Mouse (Mus musculus) T-cell, adult 2 months (primary cell): ENCODE measurements around the gene Usp38.
A peak's percentile ranks its signal among the peaks of the same experiment; 100 is the strongest.
"Not testable (repeated sequence)": the region's sequence is repeated elsewhere in the genome, so short reads cannot be mapped to it uniquely, and the experiment has no call there.

Source experiments
- DNase-seq: peaks from one replicate; pipeline ENCODE4 v3.0.0; 2022; ENCODE audit warnings: low spot score

Usp38 gene

GRCm38 (mm10) chr8:81014789-81015699, at the start of gene Usp38:
Usp38 (minus strand) TSS chr8:81014928.
- DNase-seq, result peak; percentile 99

- DNase-seq, result no peak
Measured at GRCm38 (mm10) chr8:81062566-81062965, 47.8 kb upstream of the Usp38 start.

DNA sequence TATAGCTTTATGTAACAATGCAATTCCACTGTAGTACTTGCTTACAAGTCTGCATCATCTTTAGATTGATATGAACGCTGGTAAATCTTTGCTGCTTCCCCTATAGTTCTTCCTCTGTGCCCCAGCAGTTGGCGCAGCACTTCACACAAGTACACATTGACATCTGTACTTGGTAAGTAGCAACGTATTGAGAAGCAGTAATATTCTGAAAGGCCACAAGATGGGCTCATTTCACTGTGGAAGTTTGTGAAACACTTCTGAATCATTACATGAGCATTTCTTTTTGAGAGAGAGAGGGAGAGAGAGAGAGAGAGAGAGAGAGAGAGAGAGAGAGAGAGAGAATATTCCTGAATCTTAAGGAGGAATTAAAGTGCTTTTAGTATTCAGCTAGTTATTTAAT, 47.2 kb upstream of the Usp38 start:
- DNase-seq, result peak; percentile 5

- DNase-seq, result no peak
Measured at GRCm38 (mm10) chr8:81044201-81044600, 29.5 kb upstream of the Usp38 start.

DNA sequence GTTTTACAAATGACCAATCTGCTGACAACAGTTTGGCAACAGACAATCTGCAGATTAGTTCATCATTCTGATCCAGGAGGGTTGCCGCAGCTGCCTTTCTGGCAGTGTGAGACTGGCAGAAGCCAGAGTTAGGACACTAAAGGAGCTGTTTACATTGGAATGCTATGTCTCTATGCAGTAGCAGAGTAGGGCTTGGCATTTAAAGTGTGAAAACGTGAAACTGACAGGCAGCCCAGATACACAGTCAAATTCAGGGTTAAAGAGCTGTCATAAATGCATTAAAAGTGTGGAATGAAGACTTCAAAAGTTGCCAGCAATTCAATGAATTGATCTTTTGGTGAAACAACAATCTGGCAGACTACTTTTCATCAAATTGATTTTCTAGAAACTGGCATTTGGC, 13.3 kb upstream of the Usp38 start:
- no peak for DNase-seq

- not testable (repeated sequence) for DNase-seq
Measured at GRCm38 (mm10) chr8:81017548-81017947, 2.8 kb upstream of the Usp38 start.

GRCm38 (mm10) chr8:81013811-81014530, 757 bp downstream of the Usp38 start:
- DNase-seq, result no peak

GRCm38 (mm10) chr8:81012699-81013098, 2.0 kb downstream of the Usp38 start:
- no peak for DNase-seq

DNA sequence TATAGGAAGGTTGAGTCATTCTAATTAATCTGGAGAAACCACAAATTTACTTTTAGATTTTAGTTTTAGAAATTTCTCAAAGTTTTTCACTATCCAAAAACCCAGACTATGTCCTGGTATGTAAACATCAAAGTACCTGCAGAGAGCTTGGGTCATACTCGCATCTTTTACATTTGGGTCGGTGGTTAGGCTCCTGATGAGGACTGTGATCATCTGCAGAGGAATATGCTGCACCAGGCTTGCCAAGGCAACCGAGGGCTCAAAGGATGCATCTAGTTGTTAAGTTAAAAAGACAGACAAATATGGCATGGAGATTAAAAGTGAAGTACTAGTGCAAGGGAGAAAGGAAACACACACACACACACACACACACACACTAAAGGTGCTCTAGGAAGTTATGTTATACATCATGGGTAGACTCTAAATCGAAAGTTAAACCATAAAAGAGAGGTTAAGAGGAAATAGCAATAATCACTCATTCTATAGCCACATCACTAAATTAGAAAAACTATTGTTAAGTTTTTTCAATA, 2.6 kb downstream of the Usp38 start:
- DNase-seq, result peak; percentile 26

DNA sequence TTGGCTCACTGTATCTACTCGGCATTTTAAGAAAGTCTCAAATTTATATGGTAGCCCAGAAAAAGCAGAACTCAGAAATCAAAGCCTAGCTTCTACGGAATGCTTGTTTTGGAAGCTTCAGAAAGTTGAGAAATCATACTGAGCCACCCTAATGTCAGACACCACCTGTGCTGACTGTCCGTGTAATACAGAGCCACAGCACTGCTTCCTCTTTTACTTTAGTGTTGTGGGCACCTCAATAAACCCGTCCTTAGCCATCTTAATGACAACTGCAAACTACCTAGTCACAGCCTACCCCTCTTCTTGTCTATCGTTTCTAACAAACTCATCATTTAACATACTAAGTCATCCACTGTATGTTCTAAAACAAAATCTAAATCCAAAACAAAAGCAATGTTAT, 4.3 kb downstream of the Usp38 start:
- DNase-seq, result no peak

DNA sequence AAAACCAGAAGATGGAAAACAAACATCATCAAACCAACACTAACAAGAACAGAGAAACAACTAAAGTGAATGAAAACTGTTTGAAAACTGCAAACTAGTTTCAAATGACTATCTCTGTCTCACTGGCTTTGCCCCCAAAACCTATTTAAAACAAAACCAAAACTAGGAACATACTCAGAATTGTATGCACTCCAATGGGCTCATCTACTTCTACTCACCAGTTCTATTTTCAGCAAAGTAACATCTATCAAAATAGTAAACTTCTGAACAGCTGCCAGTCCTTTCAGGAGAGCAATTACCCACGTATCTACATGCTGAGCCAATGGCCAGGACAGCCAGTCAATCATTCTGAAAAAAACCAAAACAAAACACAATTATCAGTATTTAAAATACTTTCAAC, 9.6 kb downstream of the Usp38 start:
- DNase-seq, result no peak

GRCm38 (mm10) chr8:80996632-80997031, 18.1 kb downstream of the Usp38 start:
- DNase-seq, result no peak

GRCm38 (mm10) chr8:80991937-80992336, 22.8 kb downstream of the Usp38 start:
- DNase-seq, result no peak

DNA sequence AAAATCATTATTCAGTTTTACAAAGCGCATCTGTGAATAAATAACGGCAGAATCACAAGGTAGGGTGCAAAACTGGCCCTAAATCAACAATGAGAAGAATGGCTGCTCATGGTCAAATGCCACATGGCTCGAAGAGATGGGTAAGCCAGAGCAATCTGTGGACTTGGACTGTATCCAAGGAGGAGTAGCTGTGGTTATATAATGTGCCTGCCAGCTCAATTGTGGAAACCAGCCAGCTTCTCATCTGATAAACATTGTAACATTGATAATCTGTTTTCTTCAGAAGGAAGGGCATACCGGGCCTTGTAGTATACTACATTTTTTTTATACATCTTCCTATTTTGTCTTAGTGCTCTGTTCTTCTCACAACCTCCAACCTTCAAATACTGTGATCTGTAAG, 31.9 kb downstream of the Usp38 start:
- DNase-seq, result no peak

- DNase-seq, result no peak
Measured at GRCm38 (mm10) chr8:80981696-80982095, 33.0 kb downstream of the Usp38 start.

DNA sequence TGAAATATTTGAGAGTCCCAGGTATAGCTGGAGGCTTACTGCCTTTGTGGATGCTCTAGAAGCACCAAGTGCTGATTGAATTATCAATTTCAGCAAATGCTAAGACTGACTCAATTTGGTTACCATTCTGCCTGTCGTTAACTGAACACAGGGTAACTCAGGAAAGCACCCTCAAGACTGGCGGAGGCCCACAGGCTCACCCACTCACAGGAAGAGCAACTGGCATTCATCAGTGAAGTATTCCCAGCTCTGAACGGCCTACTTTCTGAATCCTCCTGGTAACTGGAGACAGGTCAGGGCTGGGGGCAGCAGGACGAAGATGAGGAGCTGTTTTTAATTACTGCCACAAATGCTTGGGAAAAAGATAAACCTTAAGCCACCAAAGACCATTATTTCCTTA, 34.7 kb downstream of the Usp38 start:
- DNase-seq, result no peak

DNA sequence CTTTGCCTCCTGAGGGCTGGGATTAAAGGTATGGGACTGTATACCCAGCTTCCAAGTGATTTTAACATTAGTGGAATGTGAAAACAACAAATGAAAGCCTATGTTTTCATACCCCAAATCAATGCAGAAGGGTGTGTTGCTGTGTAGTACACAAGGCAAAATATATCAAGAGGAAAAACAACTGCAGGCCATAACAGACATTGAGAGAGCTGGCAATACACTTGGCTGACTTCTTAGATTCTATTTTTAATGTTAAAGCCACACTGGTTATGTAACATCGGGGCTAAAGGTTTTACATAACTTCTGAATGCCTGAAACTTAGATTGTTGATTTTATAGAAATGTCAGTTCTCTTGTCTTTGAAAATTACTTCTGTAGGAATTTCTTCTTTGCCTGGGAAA, 37.5 kb downstream of the Usp38 start:
- no peak for DNase-seq

DNA sequence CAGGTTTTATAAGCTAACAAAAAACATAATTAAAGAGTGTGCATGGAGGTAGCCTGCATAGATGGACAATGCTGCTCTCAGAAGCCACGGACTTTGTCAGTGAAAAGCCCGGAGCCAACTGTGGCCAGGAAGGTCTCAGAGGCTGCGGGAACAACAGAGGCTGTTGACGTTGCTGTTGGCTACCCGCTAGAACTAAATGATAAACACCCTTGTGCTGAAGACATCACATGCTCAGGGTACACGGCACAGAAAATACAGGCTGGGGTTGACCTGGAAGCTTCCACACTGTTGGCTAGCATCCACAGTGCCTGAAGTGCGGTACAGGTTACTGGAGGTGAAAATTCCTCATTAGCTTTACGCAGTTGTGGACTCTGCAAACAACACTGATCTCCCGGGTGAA, 43.6 kb downstream of the Usp38 start:
- no peak for DNase-seq

DNA sequence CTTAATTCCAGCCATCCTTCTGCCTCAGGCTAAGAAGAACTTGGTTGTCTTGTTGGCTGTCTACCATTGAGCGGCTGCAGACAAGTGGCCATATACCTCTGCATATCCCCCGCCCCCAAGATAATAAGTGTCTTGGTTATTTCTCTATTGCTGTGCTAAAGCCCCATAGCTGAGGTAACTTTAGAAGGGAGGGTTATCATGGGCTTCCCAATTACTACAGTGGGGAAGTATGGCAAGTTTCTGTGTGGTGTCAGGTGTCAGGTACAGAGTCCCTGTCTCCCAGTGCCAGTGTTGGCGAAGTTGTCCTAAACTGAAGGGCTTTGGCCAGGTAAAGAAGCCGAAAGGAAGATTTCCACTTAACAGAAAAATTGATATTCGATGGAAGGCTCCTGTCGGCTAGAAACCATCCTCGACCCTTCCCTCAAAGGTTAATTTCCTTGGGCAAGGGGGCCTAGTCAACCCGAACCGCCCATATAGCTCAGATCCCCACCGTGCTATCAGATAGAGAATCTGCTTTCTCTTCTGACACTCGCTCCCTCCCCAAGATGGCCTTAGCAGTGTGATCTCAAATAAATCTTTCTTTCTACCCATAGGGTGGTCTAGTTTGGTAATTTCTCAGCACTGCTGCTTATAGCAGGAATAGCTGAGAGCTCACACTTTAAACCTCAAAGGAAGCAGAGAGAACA, 44.6 kb downstream of the Usp38 start:
- DNase-seq, result no peak

- no peak for DNase-seq
Measured at GRCm38 (mm10) chr8:80969423-80969822, 45.3 kb downstream of the Usp38 start.

- no peak for DNase-seq
Measured at GRCm38 (mm10) chr8:80963095-80963494, 51.6 kb downstream of the Usp38 start.

GRCm38 (mm10) chr8:80962592-80962983, 52.1 kb downstream of the Usp38 start:
- DNase-seq, result no peak
